Mouse (Mus musculus) testis, adult 2 months (tissue): ENCODE results near the gene Zfp280d. TPM values are rescaled to one million over a fixed set of nuclear protein-coding genes. Genes with fewer than 3 reads are reported as not detected.

Experiments used
- H3K27ac ChIP-seq: fragments of 200-500 bp; 2 replicates; pipeline ENCODE4 v1.5.1; 2012; ENCODE audit warnings: low read depth, low read length; ENCODE audit not compliant: control insufficient read depth, insufficient read depth
- H3K27me3 ChIP-seq: fragments of 200-500 bp; 2 replicates; pipeline ENCODE4 v1.6.1; 2012; ENCODE audit warnings: mild to moderate bottlenecking, low read length, moderate library complexity; ENCODE audit not compliant: control insufficient read depth, insufficient read depth
- H3K36me3 ChIP-seq: fragments of 200-500 bp; 2 replicates; pipeline ENCODE4 v1.6.1; 2012; ENCODE audit warnings: mild to moderate bottlenecking, low read length; ENCODE audit not compliant: control insufficient read depth, insufficient read depth
- H3K4me1 ChIP-seq: fragments of 200-500 bp; 2 replicates; pipeline ENCODE4 v1.6.1; 2012; ENCODE audit warnings: low read length; ENCODE audit not compliant: control insufficient read depth, insufficient read depth
- H3K4me3 ChIP-seq: fragments of 200-500 bp; 2 replicates; pipeline ENCODE4 v1.5.1; 2012; ENCODE audit warnings: low read depth, mild to moderate bottlenecking, low read length, moderate library complexity, mixed read lengths; ENCODE audit not compliant: control insufficient read depth
- CTCF ChIP-seq: fragments of 200-500 bp; IDR thresholded peaks from 2 replicates; pipeline ENCODE4 v1.5.1; 2012; ENCODE audit warnings: low read depth, mild to moderate bottlenecking, inconsistent platforms, low read length, moderate library complexity; ENCODE audit not compliant: control insufficient read depth, insufficient read depth, insufficient replicate concordance
- POLR2A ChIP-seq: fragments of 200-500 bp; IDR thresholded peaks from 2 replicates; pipeline ENCODE4 v1.6.1; 2012; ENCODE audit warnings: low read depth, mild to moderate bottlenecking, inconsistent platforms, low read length, moderate library complexity; ENCODE audit not compliant: control insufficient read depth
- polyA plus RNA-seq: library from polyadenylated mRNA; depleted of rRNA; stranded (reverse); fragments of >200 nt; gene quantifications from 2 replicates; pipeline ENCODE4 v1.2.3, GENCODE M21; 2012

The Zfp280d gene
- polyA plus RNA-seq, 1 experiment, result 12.9 TPM

- Histone ChIP-seq H3K27ac (no peak overlapping the region), H3K27me3 (no peaks in the 10 kb centered on the region), H3K4me3 (no peak overlapping the region), H3K36me3 (no peaks in the 10 kb centered on the region), H3K4me1 (no peaks in the 10 kb centered on the region)
- no peak for TF ChIP-seq POLR2A
- peak; percentile 41; the same call in 1 of the 2 replicates for TF ChIP-seq CTCF
Observed at GRCm38 (mm10) chr9:72374074-72374473, 99.4 kb downstream of the Zfp280d start.

- Histone ChIP-seq H3K27me3 (no peaks in the 10 kb centered on the region), H3K4me3 (no peak overlapping the region), H3K4me1 (no peaks in the 10 kb centered on the region), H3K27ac (no peak overlapping the region), H3K36me3 (no peaks in the 10 kb centered on the region)
- TF ChIP-seq CTCF (no peak), POLR2A (no peak)
Observed at GRCm38 (mm10) chr9:72374996-72375395, 100.3 kb downstream of the Zfp280d start.

GRCm38 (mm10) chr9:72375639-72376038 lies 101.0 kb downstream of the Zfp280d start:
- H3K4me3 ChIP-seq, result no peak overlapping the region
- TF ChIP-seq CTCF (no peak), POLR2A (no peak)
- H3K27ac ChIP-seq, result no peak overlapping the region
- no peaks in the 10 kb centered on the region for H3K36me3 ChIP-seq
- no peaks in the 10 kb centered on the region for H3K27me3 ChIP-seq
- H3K4me1 ChIP-seq, result no peaks in the 10 kb centered on the region

GRCm38 (mm10) chr9:72385786-72386185 lies 111.1 kb downstream of the Zfp280d start:
- peak overlapping the region; percentile 69 for H3K4me3 ChIP-seq
- no peaks in the 10 kb centered on the region for H3K27me3 ChIP-seq
- no peaks in the 10 kb centered on the region for H3K36me3 ChIP-seq
- TF ChIP-seq CTCF, result no peak
- no peak for TF ChIP-seq POLR2A
- peaks cover 10% of the 10 kb centered on the region for H3K4me1 ChIP-seq
- H3K27ac ChIP-seq, result no peak overlapping the region

GRCm38 (mm10) chr9:72388934-72389333 lies 114.3 kb downstream of the Zfp280d start:
- TF ChIP-seq CTCF (no peak), POLR2A (no peak)
- no peak overlapping the region for H3K4me3 ChIP-seq
- H3K27ac ChIP-seq, result no peak overlapping the region
- H3K36me3 ChIP-seq, result no peaks in the 10 kb centered on the region
- no peaks in the 10 kb centered on the region for H3K27me3 ChIP-seq
- H3K4me1 ChIP-seq, result peaks cover 10% of the 10 kb centered on the region

GRCm38 (mm10) chr9:72389431-72390002 lies 114.9 kb downstream of the Zfp280d start:
- peaks cover 10% of the 10 kb centered on the region for H3K4me1 ChIP-seq
- no peak overlapping the region for H3K4me3 ChIP-seq
- TF ChIP-seq CTCF (no peak), POLR2A (no peak)
- H3K27ac ChIP-seq, result no peak overlapping the region
- no peaks in the 10 kb centered on the region for H3K27me3 ChIP-seq
- no peaks in the 10 kb centered on the region for H3K36me3 ChIP-seq

- Histone ChIP-seq H3K27ac (no peak overlapping the region), H3K4me3 (no peak overlapping the region), H3K36me3 (no peaks in the 10 kb centered on the region), H3K27me3 (no peaks in the 10 kb centered on the region), H3K4me1 (peaks cover 4% of the 10 kb centered on the region)
- TF ChIP-seq POLR2A (no peak), CTCF (no peak)
Observed at GRCm38 (mm10) chr9:72390321-72391077, 115.8 kb downstream of the Zfp280d start.
